Mouse (Mus musculus) spleen, adult 2 months (tissue): Measurements from ENCODE around the gene Lingo2.

Experiments used
- CTCF ChIP-seq: fragments of 200-500 bp; IDR thresholded peaks from 2 replicates; pipeline ENCODE4 v1.5.1; 2011; ENCODE audit warnings: mild to moderate bottlenecking, inconsistent platforms; ENCODE audit not compliant: insufficient read depth, insufficient read length, insufficient replicate concordance; ENCODE audit errors: extremely low read depth
- POLR2A ChIP-seq: fragments of 200-500 bp; IDR thresholded peaks from 2 replicates; pipeline ENCODE4 v1.6.1; 2011; ENCODE audit warnings: low read depth, low read length, inconsistent platforms

GRCm38 (mm10) chr4:36038742-36039141 lies 912.8 kb downstream of the Lingo2 start:
- TF ChIP-seq POLR2A (no peak), CTCF (no peak)
